Mouse (Mus musculus) MEL (cell line): ENCODE data around the gene Sla2. TPM values are rescaled to one million over a fixed set of nuclear protein-coding genes. Genes with fewer than 3 reads are reported as not detected.

ENCODE experiments used
- DNase-seq: peaks from one replicate; pipeline ENCODE4 v3.0.0; 2011; ENCODE audit warnings: low read depth, low spot score
- H3K27ac ChIP-seq: 2 replicates; pipeline ENCODE4 v1.5.1; 2012; ENCODE audit warnings: low read depth, mild to moderate bottlenecking, control low read depth, low read length, moderate library complexity; ENCODE audit not compliant: control insufficient read depth
- H3K27me3 ChIP-seq, 2 experiments: fragments of 150-350 bp in 1 of 2; sonication (generic) in 1 of 2; 2 replicates each; pipeline ENCODE4 v1.6.1; 2012; ENCODE audit warnings: low read length in 2 of 2, mild to moderate bottlenecking in 2 of 2, improper control_type of control experiment in 1 of 2, moderate library complexity in 1 of 2; ENCODE audit not compliant: insufficient read depth in 2 of 2, control insufficient read depth in 1 of 2
- H3K36me3 ChIP-seq, 2 experiments: 2 replicates each; pipeline ENCODE4 v1.6.1; 2012 to 2014; ENCODE audit warnings: low read length in 2 of 2, improper control_type of control experiment in 1 of 2, inconsistent platforms in 1 of 2, mild to moderate bottlenecking in 1 of 2; ENCODE audit not compliant: insufficient read depth in 2 of 2, control insufficient read depth in 1 of 2
- H3K4me1 ChIP-seq, 2 experiments: fragments of 150-350 bp in 1 of 2; sonication (generic) in 1 of 2; 2 replicates each; pipeline ENCODE4 v1.6.1; 2012; ENCODE audit warnings: low read length in 2 of 2, improper control_type of control experiment in 1 of 2, mild to moderate bottlenecking in 1 of 2; ENCODE audit not compliant: insufficient read depth in 2 of 2, control insufficient read depth in 1 of 2
- H3K4me3 ChIP-seq, 2 experiments: fragments of 150-350 bp in 1 of 2; sonication (generic) in 1 of 2; 2 replicates each; pipeline ENCODE4 v1.5.1; 2012; ENCODE audit warnings: low read depth in 2 of 2, low read length in 2 of 2, mild to moderate bottlenecking in 2 of 2, moderate library complexity in 2 of 2, control low read depth in 1 of 2, improper control_type of control experiment in 1 of 2; ENCODE audit not compliant: control insufficient read depth in 1 of 2, insufficient read depth in 1 of 2
- H3K79me2 ChIP-seq: 2 replicates; pipeline ENCODE4 v1.6.1; 2012; ENCODE audit warnings: mild to moderate bottlenecking, low read length, moderate library complexity; ENCODE audit not compliant: control insufficient read depth, poor library complexity, insufficient read depth
- H3K9ac ChIP-seq: 2 replicates; pipeline ENCODE4 v1.6.1; 2012; ENCODE audit warnings: low read depth, mild to moderate bottlenecking, control low read depth, low read length, moderate library complexity; ENCODE audit not compliant: control insufficient read depth, poor library complexity, severe bottlenecking
- H3K9me3 ChIP-seq: fragments of 150-350 bp; sonication (generic); replicated peaks from 2 replicates; pipeline ENCODE4 v1.6.1; 2012; ENCODE audit warnings: mild to moderate bottlenecking, low read length, improper control_type of control experiment, moderate library complexity; ENCODE audit not compliant: insufficient read depth
- BHLHE40 ChIP-seq: IDR thresholded peaks from 2 replicates; pipeline ENCODE4 v1.6.1; 2012; ENCODE audit warnings: low read depth, mild to moderate bottlenecking, inconsistent platforms, low read length, improper control_type of control experiment, borderline replicate concordance
- EP300 ChIP-seq, 2 experiments: IDR thresholded peaks; 2 replicates each; pipeline ENCODE4 v1.6.1; 2011; ENCODE audit warnings: improper control_type of control experiment in 2 of 2, low read length in 2 of 2, low read depth in 1 of 2, mild to moderate bottlenecking in 1 of 2
- ETS1 ChIP-seq: IDR thresholded peaks from 2 replicates; pipeline ENCODE4 v1.6.1; 2012; ENCODE audit warnings: low read depth, mild to moderate bottlenecking, inconsistent platforms, low read length, improper control_type of control experiment, moderate library complexity
- GATA1 ChIP-seq: IDR thresholded peaks from 2 replicates; pipeline ENCODE4 v1.6.1; 2011; ENCODE audit warnings: low read depth, low read length, improper control_type of control experiment
- JUND ChIP-seq: IDR thresholded peaks from 2 replicates; pipeline ENCODE4 v1.6.1; 2011; ENCODE audit warnings: low read depth, mild to moderate bottlenecking, improper control_type of control experiment, low read length
- MAX ChIP-seq: IDR thresholded peaks from 2 replicates; pipeline ENCODE4 v1.6.1; 2011; ENCODE audit warnings: low read length, improper control_type of control experiment
- MEF2A ChIP-seq: IDR thresholded peaks from 2 replicates; pipeline ENCODE4 v1.6.1; 2014; ENCODE audit warnings: low read depth, mild to moderate bottlenecking, inconsistent platforms, low read length, improper control_type of control experiment; ENCODE audit not compliant: poor library complexity, insufficient replicate concordance, severe bottlenecking; ENCODE audit errors: extremely low read depth
- MXI1 ChIP-seq: IDR thresholded peaks from 2 replicates; pipeline ENCODE4 v1.6.1; 2011; ENCODE audit warnings: mild to moderate bottlenecking, low read depth, low read length, improper control_type of control experiment
- POLR2AphosphoS5 ChIP-seq: IDR thresholded peaks from 2 replicates; pipeline ENCODE4 v1.6.1; 2012; ENCODE audit warnings: low read depth, borderline replicate concordance, mild to moderate bottlenecking, inconsistent platforms, low read length, moderate library complexity, mixed read lengths
- RCOR1 ChIP-seq: IDR thresholded peaks from 2 replicates; pipeline ENCODE4 v1.6.1; 2012; ENCODE audit warnings: low read depth, mild to moderate bottlenecking, inconsistent platforms, low read length, improper control_type of control experiment
- TCF12 ChIP-seq: IDR thresholded peaks from 2 replicates; pipeline ENCODE4 v1.6.1; 2014; ENCODE audit warnings: low read depth, mild to moderate bottlenecking, inconsistent platforms, low read length, improper control_type of control experiment, moderate library complexity
- USF2 ChIP-seq, 2 experiments: IDR thresholded peaks; 2 replicates each; pipeline ENCODE4 v1.6.1; 2011 to 2012; ENCODE audit warnings: improper control_type of control experiment in 2 of 2, low read length in 2 of 2, borderline replicate concordance in 1 of 2, inconsistent platforms in 1 of 2, low read depth in 1 of 2, mild to moderate bottlenecking in 1 of 2; ENCODE audit not compliant: insufficient read depth in 1 of 2
- ZMIZ1 ChIP-seq: IDR thresholded peaks from 2 replicates; pipeline ENCODE4 v1.6.1; 2012; ENCODE audit warnings: low read depth, mild to moderate bottlenecking, inconsistent platforms, low read length, improper control_type of control experiment, moderate library complexity
- ZNF384 ChIP-seq: IDR thresholded peaks from 2 replicates; pipeline ENCODE4 v1.6.1; 2012; ENCODE audit warnings: low read depth, mild to moderate bottlenecking, inconsistent platforms, low read length, improper control_type of control experiment
- polyA plus RNA-seq, 2 experiments: library from polyadenylated mRNA; stranded (reverse) in 1 of 2; unstranded in 1 of 2; fragments of >175 nt in 1 of 2; fragments of >200 nt in 1 of 2; gene quantifications; 2 replicates each; pipeline versions ENCODE4 v1.2.1 to v1.2.4; 2012; ENCODE audit warnings: low replicate concordance in 2 of 2, low read depth in 1 of 2; ENCODE audit not compliant: insufficient read length in 2 of 2, insufficient read depth in 1 of 2, missing spikeins in 1 of 2
- total RNA-seq: library from RNA; depleted of rRNA; stranded (reverse); fragments of 300-350 nt; gene quantifications from 2 replicates; pipeline ENCODE4 v1.2.3, GENCODE M21; 2012

The Sla2 gene
- total and polyA plus RNA-seq, 3 experiments: 0.40 to 9.0 TPM; not detected in 1

DNA sequence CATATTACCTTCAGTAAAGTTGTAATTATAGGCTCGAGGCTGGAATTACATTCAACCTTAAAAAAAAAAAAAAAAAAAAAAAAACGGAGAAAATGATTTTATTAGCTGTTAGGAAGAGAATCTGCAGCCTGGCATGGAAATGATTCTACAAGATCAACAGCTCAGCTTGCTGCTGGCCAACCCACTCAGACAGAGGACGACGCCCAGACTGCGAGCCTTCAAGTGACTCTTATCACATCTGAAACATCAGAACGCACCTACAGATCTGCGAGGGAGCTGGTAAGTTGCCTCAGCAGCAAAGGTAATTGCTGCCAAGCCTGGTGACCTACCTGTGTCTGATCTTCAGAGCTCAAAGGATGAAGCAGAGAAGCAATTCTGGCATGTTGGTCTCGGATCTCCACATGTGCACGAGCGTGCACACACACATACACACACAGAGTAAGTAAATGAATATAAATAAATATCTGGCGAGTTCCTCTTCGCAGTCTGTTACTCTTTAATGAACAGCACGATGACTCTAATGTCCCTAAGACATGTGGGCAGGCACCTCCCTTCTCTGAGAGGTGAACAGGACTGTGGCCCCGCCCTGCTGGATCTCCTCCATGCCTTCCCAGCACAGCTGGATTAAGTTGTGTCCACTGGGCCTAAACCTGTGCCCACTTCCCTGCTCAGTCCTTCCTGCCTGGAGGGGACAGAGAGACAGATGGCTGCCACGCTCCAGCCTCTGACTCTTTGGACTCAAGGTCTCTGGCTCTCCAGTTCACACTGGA is 7.7 kb upstream of the Sla2 start:
- H3K4me1 ChIP-seq: peaks cover 0 to 10% of the 10 kb centered on the region in 2 experiments; a peak in 2 of 4 replicates
- DNase-seq: peak; percentile 44
- H3K36me3 ChIP-seq: peaks cover 0 to 8% of the 10 kb centered on the region in 2 experiments; a peak in 2 of 4 replicates
- no peaks in the 10 kb centered on the region for H3K9me3 ChIP-seq
- H3K27me3 ChIP-seq: no peaks in the 10 kb centered on the region; a peak in 1 of 4 replicates
- no peak overlapping the region for H3K27ac ChIP-seq
- no peaks in the 10 kb centered on the region for H3K79me2 ChIP-seq
- H3K9ac ChIP-seq: no peak overlapping the region
- no peak overlapping the region for H3K4me3 ChIP-seq
- no peak for TF ChIP-seq ZNF384
- peak; percentile 28; the same call in 1 of the 2 replicates for TF ChIP-seq GATA1

DNA sequence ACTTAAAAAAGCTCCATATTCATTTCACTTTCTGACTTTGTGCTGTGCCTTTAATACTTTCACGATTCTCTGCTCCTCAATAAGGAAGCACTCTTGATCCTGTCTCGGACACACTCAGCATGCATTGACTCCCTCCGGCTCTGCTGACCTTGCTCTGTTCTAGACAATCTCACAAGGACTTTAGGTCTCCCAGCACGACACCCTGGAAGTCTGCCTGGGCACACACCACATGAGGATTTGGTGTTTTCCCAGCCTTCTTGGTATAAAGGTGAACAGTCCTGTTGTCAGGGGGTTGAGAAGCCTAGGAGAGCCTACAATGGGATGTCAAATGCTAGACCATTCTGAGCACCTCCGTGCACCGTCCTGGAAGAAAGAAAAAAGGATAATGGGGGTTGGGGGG is 5.8 kb upstream of the Sla2 start:
- TF ChIP-seq MAX (no peak), POLR2AphosphoS5 (no peak), ZMIZ1 (no peak), MXI1 (no peak), USF2 (IDR thresholded peaks at IDR 0.05; ENCODE audit: borderline replicate concordance in 1 of 2, insufficient read depth in 1 of 2, low read depth in 1 of 2, low read length in 2 of 2) (no peak), EP300 (IDR thresholded peaks at IDR 0.05; ENCODE audit: low read depth in 1 of 2, low read length in 2 of 2) (no peak), RCOR1 (no peak), BHLHE40 (no peak), TCF12 (no peak), ETS1 (no peak)
- Histone ChIP-seq H3K27me3 (no peaks in the 10 kb centered on the region; a peak in 1 of 4 replicates), H3K9ac (no peak overlapping the region), H3K79me2 (no peaks in the 10 kb centered on the region), H3K4me1 (peaks cover 0 to 10% of the 10 kb centered on the region in 2 experiments; a peak in 2 of 4 replicates), H3K4me3 (no peak overlapping the region), H3K36me3 (peaks cover 0 to 8% of the 10 kb centered on the region in 2 experiments; a peak in 2 of 4 replicates), H3K9me3 (no peaks in the 10 kb centered on the region), H3K27ac (no peak overlapping the region)
- DNase-seq: no peak

DNA sequence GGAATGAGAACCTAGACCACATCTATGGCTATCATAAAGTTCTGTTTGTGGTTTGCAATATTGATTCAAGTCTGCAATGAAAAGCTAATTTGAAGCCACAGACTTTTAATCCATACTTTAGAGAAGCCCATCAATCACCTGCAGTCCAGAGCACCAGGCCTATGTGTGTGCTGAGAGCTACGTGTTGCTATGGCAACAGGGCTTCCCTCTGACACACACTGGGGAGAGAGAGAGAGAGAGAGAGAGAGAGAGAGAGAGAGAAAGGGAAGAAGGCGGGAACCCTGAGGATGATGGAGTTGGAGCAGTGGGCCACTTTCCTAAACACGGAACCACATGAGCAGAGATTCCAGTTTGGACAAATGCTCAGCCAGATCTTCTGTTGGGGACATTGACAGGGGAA is 5.2 kb upstream of the Sla2 start:
- Histone ChIP-seq H3K79me2 (no peaks in the 10 kb centered on the region), H3K4me3 (no peak overlapping the region), H3K36me3 (peaks cover 0 to 8% of the 10 kb centered on the region in 2 experiments; a peak in 2 of 4 replicates), H3K9me3 (no peaks in the 10 kb centered on the region), H3K9ac (no peak overlapping the region), H3K27ac (no peak overlapping the region), H3K4me1 (peaks cover 0 to 12% of the 10 kb centered on the region in 2 experiments; a peak in 2 of 4 replicates), H3K27me3 (no peaks in the 10 kb centered on the region)
- TF ChIP-seq MEF2A: no peak
- peak; percentile 73; the same call in 1 of the 2 replicates for TF ChIP-seq JUND
- no peak for DNase-seq
